Mouse (Mus musculus) brain, embryonic 14.5 days (tissue): ENCODE measurements around the gene Xpnpep2.

Experiments used
- CTCF ChIP-seq: fragments of 200-500 bp; IDR thresholded peaks from 2 replicates; pipeline ENCODE4 v1.5.1; 2012; ENCODE audit warnings: inconsistent platforms, mild to moderate bottlenecking, moderate library complexity, borderline replicate concordance; ENCODE audit not compliant: insufficient read depth, insufficient read length; ENCODE audit errors: extremely low read depth
- POLR2A ChIP-seq: fragments of 200-500 bp; IDR thresholded peaks from 2 replicates; pipeline ENCODE4 v1.6.1; 2012; ENCODE audit warnings: mild to moderate bottlenecking, inconsistent platforms, borderline replicate concordance; ENCODE audit not compliant: poor library complexity, insufficient read depth, insufficient read length, severe bottlenecking; ENCODE audit errors: extremely low read depth

- TF ChIP-seq CTCF (no peak), POLR2A (no peak)
These were observed 30.2 kb downstream of the Xpnpep2 start for GRCm38 (mm10) chrX:48138539-48139275.
